In genomic region chr12:87104796-87105195, GRCm38 (mm10) we compare ENCODE assay signal across 13 mouse cellular contexts. TPM values are rescaled to one million over a fixed set of nuclear protein-coding genes. Genes with fewer than 3 reads are reported as not detected.
"Had no signal": no experiment of that assay in that cellular context is flagged by ENCODE, and none has a peak within 500 bp of the region (broad histone marks: within the 10 kb centered on the region; RNA-seq: fewer than 3 reads in every experiment).

No protein-coding gene starts in this region.

- DNase-seq: retina, postnatal 1 day; right cerebral cortex, adult 18-20 months; right cerebral cortex, postnatal 14 days; right cerebral cortex, postnatal 25 days; right cerebral cortex, postnatal 4 days; spleen, adult 18-20 months; thymus, adult 18-20 months; thymus, adult 2 months; thymus, postnatal 14 days; thymus, postnatal 25 days; thymus, postnatal 36 days; thymus, postnatal 4 days had no signal

RNA-seq across cellular contexts. Expression of gene Ngb, which starts 2.5 kb away (rescaled TPM):
- total RNA-seq: neutrophil, adult 5-6 weeks had no signal
